ENCODE assay signal across 16 mouse cellular contexts in genomic region chr13:59164015-59164414, GRCm38 (mm10).
"Had no signal": no experiment of that assay in that cellular context is flagged by ENCODE, and none has a peak within 500 bp of the region (broad histone marks: within the 10 kb centered on the region; RNA-seq: fewer than 3 reads in every experiment).

No protein-coding gene starts in this region.

- H3K36me3 ChIP-seq: neural tube, embryonic 13.5 days; neural tube, embryonic 15.5 days; stomach, embryonic 15.5 days had no signal

- H3K27me3 ChIP-seq: neural tube, embryonic 13.5 days; neural tube, embryonic 15.5 days; stomach, embryonic 15.5 days had no signal

- H3K9me3 ChIP-seq: neural tube, embryonic 13.5 days; neural tube, embryonic 15.5 days; stomach, embryonic 15.5 days had no signal

- H3K9ac ChIP-seq: neural tube, embryonic 13.5 days; neural tube, embryonic 15.5 days; stomach, embryonic 15.5 days had no signal

- DNase-seq: retina, postnatal 1 day; right cerebral cortex, adult 18-20 months; right cerebral cortex, postnatal 14 days; right cerebral cortex, postnatal 25 days; right cerebral cortex, postnatal 4 days; spleen, adult 18-20 months; thymus, adult 18-20 months; thymus, adult 2 months; thymus, postnatal 14 days; thymus, postnatal 25 days; thymus, postnatal 36 days; thymus, postnatal 4 days had no signal

- H3K27ac ChIP-seq: neural tube, embryonic 13.5 days; neural tube, embryonic 15.5 days; stomach, embryonic 15.5 days; stomach, postnatal 0 days had no signal

- H3K4me1 ChIP-seq: neural tube, embryonic 13.5 days; neural tube, embryonic 15.5 days; stomach, embryonic 15.5 days had no signal

- H3K4me3 ChIP-seq: neural tube, embryonic 13.5 days; neural tube, embryonic 15.5 days; stomach, embryonic 15.5 days had no signal
